Mouse (Mus musculus): ENCODE measurements around the gene Cyp1b1. TPM values are rescaled to one million over a fixed set of nuclear protein-coding genes. Genes with fewer than 3 reads are reported as not detected.

The Cyp1b1 gene
- polyA plus RNA-seq, 1 experiment from 2014 or later, result 0.06 TPM

DNA sequence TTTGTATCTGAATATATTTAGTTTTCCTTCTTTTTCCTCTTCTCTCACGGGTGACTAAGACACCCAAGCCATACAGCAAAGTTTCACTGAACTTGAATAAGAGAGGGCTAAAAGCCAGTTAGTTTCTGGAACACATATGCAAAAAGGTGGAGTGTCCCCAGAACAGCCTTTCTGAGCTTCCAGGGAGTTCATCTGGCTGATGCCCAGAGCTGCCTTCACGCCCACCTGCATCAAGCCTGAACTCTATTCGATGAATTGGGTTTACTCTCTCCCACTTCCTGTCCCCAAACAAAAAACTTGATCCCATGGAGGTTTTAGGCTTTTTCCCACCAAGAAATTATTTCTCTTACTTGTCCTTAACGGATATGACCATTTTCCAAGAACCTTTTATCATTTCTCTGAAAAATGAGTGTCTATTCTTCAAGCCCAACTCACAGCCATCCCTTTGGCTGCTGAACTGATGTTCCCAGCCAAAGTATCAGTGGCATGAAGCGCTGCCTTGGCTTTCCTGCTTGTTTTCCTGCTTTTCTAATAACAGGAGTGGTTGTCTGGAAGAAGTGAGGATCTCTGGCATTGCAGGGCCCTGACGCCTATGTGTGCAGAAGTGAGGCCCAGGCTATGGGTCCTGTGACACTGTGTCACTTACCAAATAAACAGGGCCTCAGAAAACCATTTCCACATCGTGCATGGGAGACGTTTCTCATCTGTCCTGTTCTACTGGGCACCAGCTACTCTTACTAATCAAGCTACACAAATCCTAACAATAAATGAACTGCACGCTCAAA, 9.0 kb downstream of the Cyp1b1 start:
- WGBS (ENCODE audit: missing documents), result 87% methylated on average over 9 of the region's 9 CpGs
- H3K79me2 ChIP-seq (ENCODE audit: inconsistent target), result no peaks in the 10 kb centered on the region

DNA sequence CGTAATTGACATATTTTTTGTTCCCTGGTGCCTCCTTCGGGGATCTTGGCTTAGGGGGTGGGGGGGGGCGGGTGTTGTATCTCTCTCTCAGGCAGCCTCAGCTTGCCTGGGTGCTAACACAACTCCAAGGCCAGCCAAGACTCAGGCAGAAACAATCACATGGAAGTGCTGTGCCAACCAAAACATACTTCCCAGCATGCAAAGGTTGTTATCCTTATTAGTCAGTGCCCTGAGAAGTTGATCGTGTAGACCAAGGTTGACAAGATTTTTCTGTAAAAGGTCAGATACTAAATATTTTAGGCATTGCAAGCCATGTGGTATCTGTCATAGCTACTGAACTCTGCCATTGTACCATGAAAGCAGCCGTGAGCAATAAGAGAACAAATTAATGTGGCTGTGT, 14.0 kb downstream of the Cyp1b1 start:
- no peaks in the 10 kb centered on the region for H3K36me3 ChIP-seq (ENCODE audit: inconsistent target)
- no peaks in the 10 kb centered on the region for H3K79me2 ChIP-seq (ENCODE audit: inconsistent target)
- no peak overlapping the region for H3K4me3 ChIP-seq (ENCODE audit: inconsistent target)
- 94% methylated on average over 5 of the region's 5 CpGs for WGBS (ENCODE audit: missing documents)
- H3K27ac ChIP-seq, result no peak overlapping the region

More for the DNA sequence above, 9.0 kb downstream of the Cyp1b1 start:
- no peaks in the 10 kb centered on the region for H3K36me3 ChIP-seq (ENCODE audit: inconsistent target)
- H3K4me3 ChIP-seq (ENCODE audit: inconsistent target), result no peak overlapping the region
- no peak overlapping the region for H3K27ac ChIP-seq

DNA sequence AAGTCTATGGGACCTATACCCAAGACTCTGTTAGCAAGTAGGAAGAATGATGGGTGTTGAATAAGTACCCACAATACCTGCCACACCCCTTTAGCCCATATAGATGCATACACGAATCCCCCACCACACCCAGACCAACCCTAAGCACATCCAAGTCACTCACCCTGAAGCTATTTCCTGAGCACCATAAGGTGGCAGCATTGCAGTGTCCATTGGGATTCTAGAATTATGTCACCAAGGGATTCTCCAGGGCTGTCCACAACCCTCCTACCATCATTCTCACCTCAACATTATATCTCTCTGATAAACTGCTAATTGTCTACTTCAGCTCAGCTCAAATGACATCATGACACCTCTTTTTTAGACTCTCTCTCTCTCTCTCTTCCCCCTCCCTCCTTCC, 15.7 kb downstream of the Cyp1b1 start:
- Histone ChIP-seq H3K79me2 (ENCODE audit: inconsistent target) (no peaks in the 10 kb centered on the region), H3K4me3 (ENCODE audit: inconsistent target) (no peak overlapping the region), H3K27ac (no peak overlapping the region), H3K36me3 (ENCODE audit: inconsistent target) (no peaks in the 10 kb centered on the region)
- WGBS (ENCODE audit: missing documents), result 36% methylated on average over 1 of the region's 1 CpGs

DNA sequence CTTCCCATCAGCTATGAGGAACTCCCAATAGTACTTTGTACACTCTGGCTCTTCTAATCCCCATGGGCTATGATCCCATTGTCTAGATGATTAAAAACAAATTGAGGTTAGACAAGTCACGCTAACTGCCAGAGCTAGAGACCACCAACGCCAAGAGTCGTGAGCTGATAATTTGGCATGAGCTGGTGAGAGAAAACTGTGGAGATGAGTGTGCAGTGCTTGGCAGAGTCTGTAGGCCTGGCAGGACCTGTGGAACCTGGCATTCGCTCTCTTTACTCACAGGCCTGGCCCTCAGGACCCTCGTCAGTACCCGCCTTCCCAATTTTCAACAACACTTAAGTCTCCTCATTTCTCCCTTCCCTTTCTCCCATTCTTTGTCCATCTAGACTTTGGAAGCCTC, 19.3 kb downstream of the Cyp1b1 start:
- H3K36me3 ChIP-seq (ENCODE audit: inconsistent target), result no peaks in the 10 kb centered on the region
- WGBS (ENCODE audit: missing documents), result 85% methylated on average over 5 of the region's 6 CpGs

DNA sequence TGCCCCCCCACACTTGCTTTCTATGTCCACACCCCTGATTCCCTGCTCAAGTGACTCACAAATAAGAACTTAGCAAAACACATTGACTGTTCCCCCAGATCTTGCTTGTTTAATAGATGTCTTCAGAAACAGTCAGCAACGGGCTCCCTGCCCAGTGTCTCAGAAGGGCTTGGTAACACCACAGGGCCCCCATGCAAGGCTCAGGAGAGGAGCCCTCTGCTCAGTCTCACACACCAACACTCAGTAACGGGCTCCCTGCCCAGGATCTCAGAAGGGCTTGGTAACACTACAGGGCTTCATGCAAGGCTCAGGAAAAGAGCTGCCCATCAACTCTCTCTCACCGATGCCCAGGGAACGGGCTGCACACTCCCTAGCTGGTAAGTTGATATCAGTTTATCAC, 19.8 kb downstream of the Cyp1b1 start:
- H3K4me3 ChIP-seq (ENCODE audit: inconsistent target), result no peak overlapping the region
- no peaks in the 10 kb centered on the region for H3K36me3 ChIP-seq (ENCODE audit: inconsistent target)
- no peaks in the 10 kb centered on the region for H3K79me2 ChIP-seq (ENCODE audit: inconsistent target)
- 91% methylated on average over 4 of the region's 4 CpGs for WGBS (ENCODE audit: missing documents)
- H3K27ac ChIP-seq, result no peak overlapping the region

More for the DNA sequence above, 19.3 kb downstream of the Cyp1b1 start:
- Histone ChIP-seq H3K4me3 (ENCODE audit: inconsistent target) (no peak overlapping the region), H3K79me2 (ENCODE audit: inconsistent target) (no peaks in the 10 kb centered on the region), H3K27ac (no peak overlapping the region)

DNA sequence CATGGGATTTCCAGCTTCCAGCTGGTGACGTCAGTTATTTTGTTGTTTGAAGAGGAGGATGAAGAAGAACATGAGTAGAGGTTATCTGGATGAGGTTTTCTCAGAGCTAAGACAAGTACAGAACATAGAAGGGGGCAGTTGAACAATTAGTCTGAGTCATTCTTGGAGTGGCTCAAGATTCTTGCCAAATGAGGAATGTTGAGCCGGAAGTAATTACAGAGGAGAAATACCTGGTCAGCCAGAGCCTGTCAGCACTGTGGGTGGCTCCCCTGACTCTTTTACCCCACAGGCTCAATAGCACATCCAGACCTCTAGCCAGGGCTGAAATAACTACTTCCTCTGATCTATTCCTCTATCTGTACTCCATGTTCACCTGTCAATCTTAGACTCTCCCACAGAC, 44.0 kb downstream of the Cyp1b1 start:
- no peaks in the 10 kb centered on the region for H3K79me2 ChIP-seq (ENCODE audit: inconsistent target)
- H3K27ac ChIP-seq, result no peak overlapping the region
- H3K36me3 ChIP-seq (ENCODE audit: inconsistent target), result no peaks in the 10 kb centered on the region
- no peak overlapping the region for H3K4me3 ChIP-seq (ENCODE audit: inconsistent target)
- 96% methylated on average over 2 of the region's 2 CpGs for WGBS (ENCODE audit: missing documents)

DNA sequence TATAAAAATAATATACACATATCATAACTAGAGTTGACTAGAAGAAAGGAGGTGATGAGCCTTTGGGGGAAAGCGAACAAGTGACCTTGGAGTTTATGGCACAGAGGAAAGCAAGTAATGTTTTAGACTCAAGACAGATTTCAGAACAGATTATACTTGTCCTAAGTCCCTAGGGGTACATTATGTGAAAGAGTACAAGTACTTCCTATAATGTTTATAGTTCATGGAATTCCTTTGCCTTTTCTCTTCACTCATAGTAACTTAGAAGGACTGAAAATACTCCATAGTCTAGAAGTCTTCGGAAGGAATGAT, 50.8 kb downstream of the Cyp1b1 start:
- H3K79me2 ChIP-seq (ENCODE audit: inconsistent target), result no peaks in the 10 kb centered on the region
- WGBS (ENCODE audit: missing documents), result 100% methylated on average over 2 of the region's 2 CpGs
- H3K36me3 ChIP-seq (ENCODE audit: inconsistent target), result no peaks in the 10 kb centered on the region
- no peak overlapping the region for H3K4me3 ChIP-seq (ENCODE audit: inconsistent target)
- H3K27ac ChIP-seq, result no peak overlapping the region

DNA sequence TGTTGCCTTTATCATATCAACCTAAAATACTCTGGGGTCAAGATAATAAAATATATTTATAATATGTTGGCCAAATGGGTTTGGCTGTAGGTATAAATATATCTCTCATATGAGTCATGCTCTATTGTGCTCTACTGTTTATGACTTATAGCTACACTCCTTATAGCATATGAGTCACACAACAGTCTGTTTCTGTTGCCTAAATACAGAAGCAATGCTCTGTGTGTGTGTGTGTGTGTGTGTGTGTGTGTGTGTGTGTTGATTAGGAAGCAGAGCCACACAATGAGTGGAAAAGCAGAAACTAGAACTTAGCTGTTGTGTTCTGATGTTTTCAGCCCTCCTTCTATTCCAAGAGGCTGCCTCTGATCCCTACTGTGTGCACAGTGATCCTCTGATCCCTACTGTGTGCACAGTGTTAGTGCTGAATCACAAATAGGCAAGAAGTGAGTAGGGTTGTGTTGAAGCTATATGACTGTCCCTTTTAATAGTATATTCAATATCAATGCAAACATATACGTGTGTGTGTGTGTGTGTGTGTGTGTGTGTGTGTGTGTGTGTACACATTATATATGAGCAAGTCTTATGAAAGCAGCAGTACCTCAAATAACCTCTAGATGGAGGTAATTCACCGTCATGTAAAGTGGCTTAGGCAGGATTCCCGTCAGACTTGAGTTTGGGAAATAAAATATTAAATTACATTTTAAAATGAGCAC, 51.3 kb downstream of the Cyp1b1 start:
- Histone ChIP-seq H3K4me3 (ENCODE audit: inconsistent target) (no peak overlapping the region), H3K36me3 (ENCODE audit: inconsistent target) (no peaks in the 10 kb centered on the region), H3K27ac (peak overlapping the region; percentile 68), H3K79me2 (ENCODE audit: inconsistent target) (no peaks in the 10 kb centered on the region)
- WGBS (ENCODE audit: missing documents), result 56% methylated on average over 3 of the region's 3 CpGs

DNA sequence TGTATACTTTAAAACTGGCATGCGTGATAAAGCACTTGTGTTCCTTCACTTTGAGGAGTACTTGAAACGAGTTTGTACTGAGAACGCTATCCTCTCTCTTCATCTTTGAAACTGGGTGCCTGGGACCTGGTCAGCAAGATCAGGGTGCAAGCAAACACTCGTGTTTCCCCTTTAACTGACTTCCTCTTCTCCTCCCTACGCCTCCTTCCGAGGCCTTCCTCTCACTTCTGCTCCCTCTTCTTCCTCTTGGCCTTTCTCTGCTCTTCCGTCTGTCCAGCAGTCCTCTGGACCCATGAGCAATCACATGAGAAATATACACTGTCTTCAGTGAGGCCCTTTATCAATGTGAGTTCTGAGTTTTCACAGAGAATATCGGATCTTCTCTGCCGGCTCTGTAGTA, 53.0 kb downstream of the Cyp1b1 start:
- no peaks in the 10 kb centered on the region for H3K36me3 ChIP-seq (ENCODE audit: inconsistent target)
- H3K27ac ChIP-seq, result peak overlapping the region; percentile 68
- H3K4me3 ChIP-seq (ENCODE audit: inconsistent target), result no peak overlapping the region
- no peaks in the 10 kb centered on the region for H3K79me2 ChIP-seq (ENCODE audit: inconsistent target)
- WGBS (ENCODE audit: missing documents), result 38% methylated on average over 9 of the region's 9 CpGs

DNA sequence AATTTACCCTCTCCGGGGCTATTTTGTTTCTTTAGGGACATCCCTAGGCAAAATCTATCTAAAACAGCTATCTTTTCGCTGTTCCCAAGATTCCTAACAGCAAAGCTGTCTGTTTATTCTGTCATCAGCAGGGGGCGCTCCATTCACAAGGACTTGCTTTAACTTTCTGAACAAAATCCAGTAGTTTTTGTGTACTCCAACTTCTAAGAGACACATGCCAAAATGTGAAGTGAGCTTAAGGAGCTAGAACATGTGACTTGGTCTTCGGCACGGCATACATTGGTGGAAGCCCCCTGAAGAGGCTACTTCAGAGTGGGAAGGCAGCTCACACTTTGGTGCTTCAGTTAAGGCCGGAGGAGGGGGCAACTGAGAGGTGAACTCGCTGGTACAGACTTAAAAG, 53.5 kb downstream of the Cyp1b1 start:
- WGBS (ENCODE audit: missing documents), result 63% methylated on average over 7 of the region's 7 CpGs
- Histone ChIP-seq H3K27ac (peak overlapping the region; percentile 68), H3K4me3 (ENCODE audit: inconsistent target) (no peak overlapping the region), H3K36me3 (ENCODE audit: inconsistent target) (no peaks in the 10 kb centered on the region), H3K79me2 (ENCODE audit: inconsistent target) (no peaks in the 10 kb centered on the region)

DNA sequence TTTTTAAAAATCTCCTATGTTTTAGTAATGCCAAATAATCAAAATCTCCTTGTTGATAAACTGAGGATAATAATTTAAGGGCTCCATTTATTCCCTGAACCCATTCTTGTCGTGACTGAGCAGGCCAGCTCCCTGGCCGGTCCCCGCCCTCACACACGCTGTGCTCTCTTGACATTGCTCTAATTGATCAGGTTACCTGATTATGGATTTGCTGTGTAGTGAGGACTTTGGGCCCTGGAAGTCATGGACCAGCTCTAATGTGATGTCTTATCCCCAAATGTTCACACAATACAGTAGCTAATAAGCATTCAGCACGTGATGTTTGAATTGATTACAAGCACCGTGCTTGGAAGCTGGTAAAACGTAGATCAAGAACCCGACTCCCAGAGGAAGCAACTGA, 56.0 kb downstream of the Cyp1b1 start:
- 91% methylated on average over 8 of the region's 8 CpGs for WGBS (ENCODE audit: missing documents)
- Histone ChIP-seq H3K27ac (no peak overlapping the region), H3K79me2 (ENCODE audit: inconsistent target) (no peaks in the 10 kb centered on the region), H3K4me3 (ENCODE audit: inconsistent target) (no peak overlapping the region), H3K36me3 (ENCODE audit: inconsistent target) (no peaks in the 10 kb centered on the region)

DNA sequence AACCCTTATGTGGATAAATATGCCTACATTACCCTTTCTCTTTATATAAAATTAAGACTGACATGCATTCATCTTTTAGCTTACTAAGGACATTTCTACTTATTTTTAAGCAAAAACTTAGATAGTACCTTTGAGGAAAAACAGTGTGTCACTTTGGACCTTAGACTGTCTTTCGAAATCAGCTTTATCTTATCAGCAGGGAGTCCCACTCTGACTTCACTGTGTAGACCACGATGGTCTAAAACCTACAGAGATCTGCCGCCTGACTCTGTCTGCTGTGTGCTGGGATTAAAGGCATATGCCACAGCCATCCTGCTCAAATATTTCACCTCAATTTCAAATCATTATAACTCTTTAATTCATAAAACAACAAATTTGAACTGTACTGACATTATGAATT, 56.4 kb downstream of the Cyp1b1 start:
- Histone ChIP-seq H3K4me3 (ENCODE audit: inconsistent target) (no peak overlapping the region), H3K36me3 (ENCODE audit: inconsistent target) (no peaks in the 10 kb centered on the region), H3K79me2 (ENCODE audit: inconsistent target) (no peaks in the 10 kb centered on the region), H3K27ac (no peak overlapping the region)
- WGBS (ENCODE audit: missing documents), result 77% methylated on average over 3 of the region's 3 CpGs

DNA sequence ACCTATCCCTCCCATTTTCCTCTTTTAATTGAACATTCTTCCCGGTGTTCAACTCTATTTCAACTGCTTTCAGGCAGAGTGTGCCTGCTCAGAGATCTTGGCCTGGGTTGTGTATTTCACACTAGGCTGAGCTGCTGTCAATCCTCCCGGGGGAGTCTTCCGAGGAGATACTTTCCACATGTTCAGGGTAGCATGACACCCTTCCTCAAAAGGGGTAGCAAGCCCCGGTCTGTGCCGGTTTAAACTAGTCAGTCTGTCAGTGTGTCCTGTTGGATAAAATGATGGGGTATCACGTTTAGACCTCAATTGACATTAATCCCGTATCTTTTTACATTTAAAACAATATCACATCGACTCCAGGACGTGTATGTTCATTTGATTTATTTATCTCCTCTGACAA, 57.1 kb downstream of the Cyp1b1 start:
- no peaks in the 10 kb centered on the region for H3K79me2 ChIP-seq (ENCODE audit: inconsistent target)
- WGBS (ENCODE audit: missing documents), result 94% methylated on average over 9 of the region's 9 CpGs

DNA sequence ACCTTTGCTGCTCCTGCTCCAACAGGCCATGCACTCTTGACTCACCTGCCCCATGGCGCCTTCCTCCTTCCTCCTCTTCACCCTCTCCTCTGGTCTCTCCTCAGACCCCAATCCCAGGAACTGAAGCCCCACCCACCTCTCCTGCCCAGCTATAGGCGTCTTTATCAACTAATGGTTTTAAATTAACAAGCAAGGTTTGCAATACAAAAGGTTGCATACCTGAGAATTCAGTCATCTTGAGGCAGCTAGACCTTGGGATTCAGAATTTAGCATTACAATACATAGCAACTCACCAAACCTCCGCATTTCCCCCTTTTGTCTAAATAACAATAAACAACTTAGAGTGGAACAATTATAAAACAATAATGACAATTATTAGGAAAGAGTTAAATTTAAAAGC, 60.7 kb downstream of the Cyp1b1 start:
- H3K79me2 ChIP-seq (ENCODE audit: inconsistent target), result no peaks in the 10 kb centered on the region
- H3K27ac ChIP-seq, result no peak overlapping the region
- H3K36me3 ChIP-seq (ENCODE audit: inconsistent target), result no peaks in the 10 kb centered on the region
- no peak overlapping the region for H3K4me3 ChIP-seq (ENCODE audit: inconsistent target)
- WGBS (ENCODE audit: missing documents), result 90% methylated on average over 3 of the region's 3 CpGs

More for the DNA sequence above, 57.1 kb downstream of the Cyp1b1 start:
- H3K27ac ChIP-seq, result no peak overlapping the region
- H3K4me3 ChIP-seq (ENCODE audit: inconsistent target), result no peak overlapping the region
- no peaks in the 10 kb centered on the region for H3K36me3 ChIP-seq (ENCODE audit: inconsistent target)

DNA sequence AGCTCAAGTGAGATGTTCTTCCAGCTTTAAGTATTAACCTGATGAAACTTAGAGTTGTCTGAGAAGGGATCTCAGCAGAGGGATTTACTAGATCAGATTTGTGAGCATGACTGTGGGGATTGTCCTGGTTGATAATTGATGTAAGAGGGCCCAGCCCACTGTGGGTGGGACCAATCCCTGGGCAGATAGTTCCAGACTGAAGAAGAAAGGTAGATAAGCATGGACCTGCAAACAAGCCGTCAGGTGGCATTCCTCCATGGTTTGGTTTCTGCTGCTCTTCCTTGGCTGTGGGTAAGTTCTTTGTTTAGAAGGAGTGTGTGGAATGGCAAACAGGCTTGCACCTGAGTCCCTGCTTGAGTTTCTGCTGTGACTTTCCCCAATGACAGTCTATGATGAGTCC, 61.7 kb downstream of the Cyp1b1 start:
- Histone ChIP-seq H3K27ac (no peak overlapping the region), H3K36me3 (ENCODE audit: inconsistent target) (no peaks in the 10 kb centered on the region), H3K4me3 (ENCODE audit: inconsistent target) (no peak overlapping the region), H3K79me2 (ENCODE audit: inconsistent target) (no peaks in the 10 kb centered on the region)
- 86% methylated on average over 1 of the region's 1 CpGs for WGBS (ENCODE audit: missing documents)

All from macrophage (primary cell).